Mouse (Mus musculus) stomach, postnatal 0 days (tissue): ENCODE measurements at regions not wholly inside any gene's neighbourhood (a gene's known extent, or its start where the extent isn't known, plus 50 kb on each side); places are given as distances from the start of the nearest gene placed in this dataset.

ENCODE experiments used
- CTCF ChIP-seq: IDR thresholded peaks from 2 replicates; pipeline ENCODE4 v1.5.1; 2016; ENCODE audit warnings: antibody characterized with exemption, low read depth, mild to moderate bottlenecking, moderate library complexity
- EP300 ChIP-seq: optimal IDR thresholded peaks from 2 replicates; pipeline ENCODE3; 2016; ENCODE audit warnings: antibody characterized with exemption

DNA sequence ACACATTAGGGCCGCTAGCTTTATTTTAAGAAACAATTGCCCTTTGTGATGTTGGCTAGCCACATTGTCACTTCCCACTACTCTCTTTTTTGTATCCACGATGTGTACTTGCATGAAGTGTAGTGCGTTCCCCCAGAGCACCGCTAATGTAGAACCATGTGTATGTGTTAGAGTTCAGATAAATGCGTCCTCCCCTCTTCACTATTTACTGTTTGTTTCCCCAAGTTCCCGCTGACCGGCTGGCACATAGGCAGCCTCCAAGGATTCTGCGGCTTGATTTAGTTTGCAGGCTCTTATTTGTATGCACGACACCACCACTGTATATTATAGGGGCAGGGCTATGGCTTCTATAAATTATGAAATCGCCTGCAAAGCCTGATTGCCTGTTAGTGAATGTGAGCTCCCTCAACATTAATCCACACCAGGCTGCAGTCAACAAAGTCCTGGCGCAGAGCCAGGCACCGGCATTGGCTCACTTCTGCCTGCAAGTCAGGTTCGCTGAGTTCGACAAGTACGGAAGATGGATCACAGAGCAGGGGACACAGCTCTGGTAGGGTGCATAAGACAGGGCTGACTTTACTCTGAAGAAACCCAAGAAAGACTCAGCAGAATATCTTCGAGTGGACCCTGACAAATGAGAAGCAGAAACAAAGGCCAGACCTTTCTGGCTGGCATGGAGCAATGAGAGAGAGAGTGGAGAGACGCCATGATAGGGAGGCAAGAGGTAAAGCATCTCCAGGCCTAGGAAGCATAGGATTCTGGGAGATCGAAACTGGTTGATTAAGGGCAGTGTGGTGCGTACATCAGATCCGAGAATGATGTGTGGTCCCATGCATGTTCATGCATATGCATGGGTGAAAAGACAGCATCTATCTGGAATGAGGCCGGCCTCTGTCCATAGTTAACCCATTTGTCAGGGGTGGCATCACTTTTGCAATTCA lies 85.8 kb upstream of the Pard3b start:
- TF ChIP-seq EP300 (no peak), CTCF (no peak)
